Mouse (Mus musculus) megakaryocyte progenitor cell, adult 5-6 weeks (primary cell): ENCODE measurements at regions not wholly inside any gene's neighbourhood (a gene's known extent, or its start where the extent isn't known, plus 50 kb on each side); places are given as distances from the start of the nearest gene placed in this dataset.
A peak's percentile ranks its signal among the peaks of the same experiment; 100 is the strongest.

ENCODE experiments used
- ATAC-seq: replicated peaks from 2 replicates; pipeline ENCODE4 v1.8.0; 2016; ENCODE audit warnings: mild to moderate bottlenecking, moderate TSS enrichment, inconsistent platforms; ENCODE audit not compliant: poor library complexity

DNA sequence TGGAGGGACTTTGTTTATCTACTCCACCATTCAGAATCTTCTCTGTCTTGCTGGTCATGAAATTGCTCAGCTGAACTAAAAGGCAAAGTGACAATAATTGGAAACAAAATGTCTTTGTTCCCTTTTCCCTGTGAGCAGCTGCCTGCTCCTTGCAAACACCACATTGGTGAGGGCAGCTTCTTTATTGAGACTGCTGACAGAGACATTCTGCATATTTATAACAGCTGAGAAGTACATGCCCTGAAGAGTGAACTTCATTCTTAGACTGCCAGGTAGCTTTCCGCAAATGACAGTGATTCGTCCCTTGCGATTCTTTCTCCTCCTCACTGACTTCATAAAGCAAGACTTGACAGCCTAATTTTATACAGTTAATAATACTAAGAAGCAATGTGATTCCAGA, 237.0 kb downstream of the Cps1 start:
- no peak for ATAC-seq

DNA sequence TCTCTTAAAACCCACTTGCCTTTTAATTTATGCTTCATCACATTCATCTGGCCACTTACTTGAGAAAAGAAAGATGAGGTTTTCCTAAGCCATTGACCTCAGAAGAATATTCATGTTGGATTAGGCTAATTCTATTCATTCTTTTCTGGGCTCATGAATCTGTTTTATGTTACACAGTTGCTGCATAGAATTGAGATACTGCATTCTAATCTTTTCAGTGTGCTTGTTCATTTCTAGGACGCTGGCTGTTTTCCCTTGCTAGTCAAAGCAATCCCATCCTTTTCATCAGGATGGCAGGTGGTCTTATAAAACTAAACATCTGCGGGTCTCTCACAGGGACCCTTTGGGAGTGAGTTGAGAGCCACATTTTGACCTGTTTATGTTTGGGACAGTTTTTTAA, 243.2 kb downstream of the Cps1 start:
- ATAC-seq: no peak

DNA sequence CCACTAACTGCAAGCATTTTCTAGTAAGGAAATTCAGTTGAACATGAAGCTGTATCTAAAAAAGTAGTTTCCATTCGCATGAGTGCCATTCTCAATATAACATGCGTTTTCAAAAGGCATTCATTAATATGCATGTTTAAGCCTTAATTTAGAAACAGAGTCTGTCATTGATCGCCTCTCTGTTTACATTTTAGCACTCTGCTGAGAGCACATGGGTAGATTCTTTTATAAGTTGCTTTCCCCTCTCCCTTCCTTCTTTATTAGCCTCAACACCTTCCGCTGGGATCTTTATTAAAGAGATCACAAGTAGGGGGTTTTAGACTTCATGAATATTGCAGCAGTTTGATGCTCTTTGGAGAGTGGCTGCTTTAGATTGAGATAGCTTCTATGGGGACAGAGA, 243.7 kb downstream of the Cps1 start:
- no peak for ATAC-seq

DNA sequence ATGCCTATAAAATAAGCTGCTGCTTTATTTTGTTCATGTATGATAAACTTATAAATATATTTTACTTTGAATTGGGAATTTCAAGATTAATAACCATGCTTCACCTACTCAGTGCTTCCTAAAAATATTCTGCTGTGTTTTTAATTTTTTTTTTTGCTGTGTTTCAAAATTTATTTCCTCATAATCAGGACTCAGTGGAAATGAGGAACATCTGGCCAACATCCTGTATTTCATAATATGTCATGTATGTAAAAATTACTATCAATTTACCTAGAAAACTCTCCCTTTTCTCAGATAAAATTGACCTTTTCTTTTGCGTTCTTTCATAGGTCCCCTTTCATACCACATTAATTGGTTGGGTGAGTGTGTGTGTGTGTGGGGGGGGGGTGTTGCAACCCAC, 259.5 kb downstream of the Cps1 start:
- peak; percentile 52 for ATAC-seq

DNA sequence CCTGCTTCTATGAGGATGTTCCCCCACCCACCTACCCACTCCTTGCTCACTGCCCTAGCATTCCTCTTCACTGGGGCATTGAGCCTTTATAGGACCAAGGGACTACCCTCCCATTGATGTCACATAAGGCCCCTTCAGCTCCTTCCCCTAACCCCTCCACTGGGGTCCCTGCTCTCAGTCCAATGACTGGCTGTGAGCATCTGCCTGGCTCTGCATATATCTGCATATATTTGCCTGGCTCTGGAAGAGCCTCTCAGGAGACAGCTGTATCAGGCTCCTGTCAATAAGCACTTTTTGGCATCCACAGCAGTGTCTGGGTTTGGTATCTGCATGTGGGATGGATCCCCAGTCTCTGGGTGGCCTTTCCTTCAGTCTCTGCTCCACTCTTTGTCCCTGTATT, 262.6 kb downstream of the Cps1 start:
- ATAC-seq: no peak

DNA sequence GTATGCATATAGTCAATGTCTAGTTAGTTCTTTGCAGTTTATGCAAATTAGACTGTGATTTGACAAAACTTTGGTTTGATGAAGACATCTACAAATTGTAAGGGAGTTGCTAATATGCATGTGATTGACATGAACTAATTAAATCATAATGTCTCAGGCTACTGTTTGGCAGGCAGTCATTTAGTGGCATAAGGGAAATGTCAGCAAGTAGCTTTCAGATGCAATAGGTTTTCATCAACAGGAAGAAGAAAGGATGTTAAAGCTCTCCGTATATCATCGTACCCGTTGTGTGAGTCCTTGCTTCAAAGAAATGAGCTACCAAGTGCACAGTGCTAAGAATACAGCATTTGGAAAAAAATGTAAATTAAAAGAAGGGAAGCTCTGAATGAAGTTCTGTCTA, 264.1 kb downstream of the Cps1 start:
- no peak for ATAC-seq

DNA sequence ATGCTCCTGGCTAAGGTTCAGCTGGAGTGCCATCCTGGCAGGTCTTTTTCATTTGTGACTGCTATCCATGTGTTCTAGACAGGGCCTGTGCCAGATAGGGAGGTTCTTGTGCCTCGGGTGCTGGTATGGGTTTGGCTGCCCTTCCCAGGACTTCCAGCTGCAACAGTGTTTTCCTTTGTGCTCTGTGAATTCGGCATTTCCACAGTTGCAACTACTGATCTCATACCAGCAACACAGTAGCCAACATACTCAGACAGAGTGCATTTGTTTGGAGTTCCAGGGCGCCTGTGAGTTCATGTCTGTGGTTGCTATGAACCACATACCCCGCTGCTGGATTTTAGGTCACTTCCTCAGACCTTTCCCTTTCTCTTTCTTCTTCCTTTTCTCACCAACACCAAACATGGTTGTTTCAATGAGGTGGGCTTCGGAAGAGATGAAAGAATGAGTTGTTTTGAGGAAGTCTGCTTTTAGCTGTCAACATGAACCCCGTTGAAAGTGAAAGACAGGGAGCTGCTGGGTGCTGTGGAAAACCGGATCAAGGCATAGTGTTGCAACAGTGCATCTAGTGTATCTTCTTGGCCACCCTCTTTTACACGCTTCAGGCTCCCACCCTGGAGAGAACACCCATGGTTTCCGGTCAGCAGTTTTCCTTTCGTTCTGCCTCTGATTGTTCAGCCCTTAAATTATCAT, 275.1 kb downstream of the Cps1 start:
- peak; percentile 75 for ATAC-seq

DNA sequence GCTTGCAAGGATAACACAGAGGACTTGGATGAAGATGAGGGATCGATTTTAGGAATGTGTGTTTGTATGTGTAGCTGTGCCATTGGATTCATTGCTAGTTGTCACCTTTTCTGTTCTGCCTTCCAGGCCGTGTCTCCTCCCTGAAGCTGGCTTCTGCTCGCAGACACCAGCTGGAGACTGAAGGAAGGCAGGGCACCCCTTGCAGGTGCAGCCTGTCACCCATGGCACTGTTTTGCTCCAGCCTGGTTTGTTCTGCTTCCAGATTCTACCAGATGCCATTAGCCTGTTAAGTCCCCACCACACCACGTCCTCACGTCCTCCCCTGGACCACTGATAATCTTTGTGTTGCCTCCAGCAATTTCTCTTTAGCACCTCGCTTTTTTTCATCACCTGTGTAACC, 286.7 kb downstream of the Cps1 start:
- no peak for ATAC-seq

DNA sequence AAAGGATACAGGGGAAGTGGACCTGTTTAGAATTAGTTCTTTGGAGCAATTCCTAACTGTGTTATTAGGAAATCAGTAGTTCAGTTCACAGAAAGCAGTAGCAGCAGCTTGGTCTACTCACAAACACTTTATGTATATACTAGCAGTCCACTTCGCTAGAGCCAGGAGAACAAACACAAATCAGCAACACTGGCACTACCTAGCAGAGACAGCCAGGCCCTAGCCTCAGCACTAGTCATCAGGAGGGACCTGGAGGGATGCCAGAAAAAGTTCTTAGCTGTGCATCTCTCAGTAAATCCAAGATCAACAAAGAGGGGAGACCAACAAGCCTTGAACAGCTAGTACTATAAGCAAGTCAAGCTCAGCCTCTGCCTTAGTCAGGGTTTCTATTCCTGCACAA, 294.4 kb downstream of the Cps1 start:
- ATAC-seq: no peak

DNA sequence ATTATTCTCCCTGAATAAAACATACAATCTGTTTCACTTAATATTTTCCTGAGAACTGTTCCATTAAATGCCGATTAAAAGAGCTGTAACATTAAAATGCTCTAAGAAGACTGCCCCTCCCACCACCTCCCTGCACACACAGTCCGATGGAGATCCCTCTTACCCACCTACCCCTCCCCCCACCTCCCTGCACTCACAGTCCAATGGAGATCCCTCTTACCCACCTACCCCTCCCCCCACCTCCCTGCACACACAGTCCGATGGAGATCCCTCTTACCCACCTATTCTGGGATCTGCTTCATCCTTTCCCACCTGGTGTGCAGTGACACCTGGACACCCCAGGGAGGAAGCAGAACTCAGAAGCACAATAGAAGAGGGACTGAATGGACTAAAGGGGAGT, 305.6 kb downstream of the Cps1 start:
- no peak for ATAC-seq

DNA sequence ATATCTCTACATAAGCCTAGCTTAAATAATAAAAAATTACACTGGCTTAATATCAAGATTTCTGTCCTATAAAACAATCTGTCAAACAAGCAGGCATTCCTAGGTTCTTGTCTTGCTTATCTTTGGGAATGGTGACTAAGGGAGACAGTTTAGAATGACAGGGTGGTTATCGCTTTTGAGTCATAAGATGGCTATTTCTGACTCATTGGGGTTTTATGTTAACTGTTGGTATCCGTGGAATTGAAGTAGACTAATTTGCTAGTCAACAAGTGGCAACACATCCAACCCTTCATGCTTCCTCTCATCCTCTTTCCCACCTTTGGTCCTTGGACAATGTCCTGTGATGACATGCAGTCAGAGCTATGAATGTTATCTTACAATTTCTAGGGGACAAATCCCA, 328.0 kb downstream of the Cps1 start:
- no peak for ATAC-seq

DNA sequence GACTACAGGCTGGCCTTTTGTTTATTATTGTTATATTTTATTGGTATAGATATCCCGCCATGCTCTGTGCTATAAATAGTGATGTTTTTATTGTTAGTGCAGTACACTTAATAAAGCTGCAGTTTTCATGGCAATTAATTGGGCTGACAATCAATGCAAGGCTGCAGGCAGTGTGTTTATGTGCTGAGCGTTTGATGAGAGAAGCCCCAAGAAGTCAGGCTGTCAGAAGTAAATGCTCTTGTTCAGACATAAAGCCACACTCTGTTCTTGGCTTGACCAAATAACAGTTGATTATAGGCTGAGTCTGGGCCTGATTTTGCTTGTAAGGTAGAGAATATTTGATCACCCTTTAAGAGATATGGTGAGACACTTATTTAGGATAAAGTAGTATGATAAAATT, 341.4 kb downstream of the Cps1 start:
- ATAC-seq: no peak

DNA sequence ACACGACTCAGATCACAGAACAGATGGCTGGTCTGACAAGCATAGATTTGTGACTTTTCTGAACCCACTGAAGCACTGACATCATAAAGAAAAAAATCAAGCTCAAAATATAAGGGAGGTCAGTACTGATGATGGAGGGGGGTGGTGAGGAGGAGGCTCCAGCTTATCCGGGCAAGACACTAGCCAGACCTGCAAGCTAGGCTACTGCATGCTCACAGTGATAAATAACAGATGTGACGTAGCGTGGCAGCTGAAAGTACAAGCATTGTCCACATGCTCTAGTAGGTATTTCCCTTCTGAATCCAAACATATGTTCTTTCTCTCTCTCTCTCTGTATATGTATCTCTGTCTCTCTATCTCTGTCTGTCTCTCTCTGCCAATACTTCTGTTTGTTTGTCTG, 342.7 kb downstream of the Cps1 start:
- no peak for ATAC-seq

DNA sequence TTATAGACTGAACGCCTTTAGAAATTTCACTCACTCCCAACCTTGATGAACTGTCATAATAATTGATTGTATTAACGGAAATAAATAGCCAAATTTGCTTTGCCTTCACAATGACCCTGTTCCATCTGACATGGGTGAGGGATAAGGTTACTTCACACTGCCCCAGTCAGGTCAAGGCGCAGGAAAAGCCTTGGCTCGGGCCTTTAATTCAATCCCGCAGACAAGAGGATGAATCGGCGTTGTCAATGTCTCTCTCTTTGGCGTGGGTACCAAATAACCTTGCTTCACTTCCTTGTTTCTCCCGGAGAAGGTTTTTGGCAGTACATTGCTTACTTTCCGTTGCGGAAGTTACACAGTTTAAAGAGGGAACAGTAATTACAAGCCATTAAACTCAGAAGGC, 354.2 kb downstream of the Cps1 start:
- no peak for ATAC-seq

DNA sequence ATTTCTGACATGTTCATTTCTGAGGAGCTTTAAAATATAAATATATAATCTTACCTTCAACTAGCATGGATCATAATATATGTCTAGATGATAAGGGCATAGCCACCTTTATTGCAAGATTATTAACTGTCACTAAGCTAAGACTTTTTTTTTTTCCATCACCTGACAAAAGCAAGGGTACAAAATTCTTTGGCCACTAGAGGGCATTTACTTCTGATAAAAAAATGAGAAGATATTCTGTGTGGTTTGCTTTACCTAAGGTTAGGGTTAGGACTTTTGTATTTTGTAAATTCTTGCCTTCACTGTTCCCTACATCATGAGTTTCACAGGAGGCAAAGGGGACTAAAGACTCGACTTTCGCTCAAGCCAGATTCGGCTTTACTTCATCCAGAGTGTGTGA, 355.1 kb downstream of the Cps1 start:
- no peak for ATAC-seq

DNA sequence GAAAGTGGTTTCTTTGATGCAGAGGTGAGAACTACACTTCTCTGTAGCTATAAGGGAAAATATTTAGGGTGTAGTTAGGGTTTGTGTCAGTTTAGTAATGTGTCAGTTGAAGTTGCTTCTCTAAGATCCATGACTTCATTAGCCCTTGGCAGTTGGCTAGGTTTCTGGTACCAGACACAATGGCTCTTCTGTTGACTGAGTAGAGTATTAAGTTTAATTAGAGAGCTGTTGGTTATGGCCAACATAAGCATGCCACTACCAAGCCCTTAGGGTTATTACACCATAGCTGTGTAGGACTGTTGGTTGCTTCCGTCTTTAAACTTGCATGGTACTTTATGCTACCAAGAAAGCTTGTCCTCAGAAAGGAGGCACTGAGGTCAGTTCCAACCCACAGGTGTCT, 359.1 kb downstream of the Cps1 start:
- no peak for ATAC-seq

DNA sequence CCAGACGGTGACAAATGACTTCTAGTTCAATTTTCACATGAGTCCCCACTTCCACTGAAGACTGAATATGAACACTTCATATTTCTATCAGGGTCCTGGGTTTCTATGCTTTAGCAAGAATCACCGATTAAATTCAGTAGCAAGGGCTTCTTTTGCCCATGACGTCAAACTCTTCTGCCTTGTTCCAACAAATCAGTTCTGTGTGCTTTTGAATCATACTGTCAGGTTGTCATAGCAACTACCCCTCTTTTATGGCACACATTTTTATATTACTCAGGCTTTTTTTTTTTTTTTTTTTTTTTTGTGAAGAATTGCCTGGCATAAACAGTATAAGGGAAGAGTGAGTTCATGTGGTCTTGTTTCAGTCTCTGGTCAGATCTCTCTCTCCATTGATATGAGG, 381.3 kb downstream of the Cps1 start:
- no peak for ATAC-seq

DNA sequence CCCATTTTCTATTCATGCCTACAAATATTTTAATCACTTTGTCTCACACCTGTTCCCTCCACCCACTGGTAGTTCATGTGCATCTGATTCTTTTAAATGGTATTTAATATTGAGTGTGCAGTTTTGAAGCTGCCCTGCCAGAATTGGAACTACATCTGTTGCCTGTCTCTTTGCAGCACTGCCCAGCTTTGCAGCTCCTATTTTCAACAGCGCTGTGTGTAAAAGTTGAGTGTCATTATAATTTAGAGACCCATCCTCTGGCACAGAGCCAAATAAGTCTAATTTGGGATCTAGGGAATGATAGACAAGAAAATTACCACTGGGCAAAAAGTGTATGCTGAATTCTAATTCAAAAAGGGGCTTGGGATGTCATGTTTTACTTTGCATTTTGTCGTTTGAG, 382.9 kb downstream of the Cps1 start:
- ATAC-seq: no peak

DNA sequence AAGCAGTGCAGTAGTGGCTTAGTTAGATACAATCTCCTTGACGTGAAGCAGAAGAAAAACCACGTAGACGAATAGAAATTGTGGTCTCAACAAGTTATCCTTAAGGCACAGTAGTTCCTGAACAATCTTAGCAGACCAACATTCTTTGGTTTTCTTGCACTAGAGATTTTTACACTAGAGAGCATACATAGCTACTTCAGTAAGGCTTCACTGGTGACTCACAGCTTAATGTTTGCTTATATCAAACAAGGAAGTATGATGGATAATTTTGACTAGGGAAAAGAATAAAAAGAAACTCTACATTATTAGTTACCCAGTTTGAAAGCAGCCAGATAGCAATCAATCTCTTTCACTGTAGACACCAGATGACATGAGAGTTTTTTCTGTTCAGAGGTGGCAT, 395.5 kb downstream of the Cps1 start:
- ATAC-seq: no peak

DNA sequence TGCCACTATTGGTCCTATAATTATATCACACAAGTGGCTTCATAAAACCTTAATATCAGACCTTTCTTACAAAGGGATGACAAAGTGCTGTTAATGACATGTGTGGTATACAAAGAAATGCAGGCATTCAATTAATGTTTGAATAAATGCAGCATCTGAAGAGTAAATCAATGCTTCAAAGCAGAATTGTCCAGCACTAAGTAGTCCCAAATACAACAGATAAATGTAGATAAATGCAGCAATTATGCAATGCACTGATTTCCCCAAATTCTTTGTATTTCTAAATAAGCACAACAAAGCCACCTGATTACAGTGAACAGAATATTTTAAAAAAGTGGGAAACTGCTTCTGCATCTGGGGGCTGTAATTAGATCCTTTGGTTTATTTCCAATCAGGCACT, 435.9 kb downstream of the Cps1 start:
- no peak for ATAC-seq

DNA sequence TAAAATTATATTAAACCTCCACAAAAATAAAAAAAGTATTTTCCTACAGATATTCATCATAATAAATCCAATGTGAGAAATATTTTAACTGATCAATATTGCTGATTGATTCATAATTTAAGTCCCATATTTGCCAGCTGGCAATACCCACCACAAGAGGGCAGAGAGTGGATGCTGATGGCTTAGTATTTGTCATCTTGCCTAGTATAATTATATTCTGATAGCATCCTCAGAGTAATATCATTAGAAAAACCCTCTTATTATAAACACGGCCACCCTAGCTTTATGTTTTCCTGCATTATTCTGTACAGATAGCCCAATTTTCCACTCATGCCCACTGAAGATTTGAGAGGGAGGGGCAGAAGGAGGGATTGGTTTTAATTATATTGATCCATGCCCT, 436.4 kb downstream of the Cps1 start:
- ATAC-seq: no peak

DNA sequence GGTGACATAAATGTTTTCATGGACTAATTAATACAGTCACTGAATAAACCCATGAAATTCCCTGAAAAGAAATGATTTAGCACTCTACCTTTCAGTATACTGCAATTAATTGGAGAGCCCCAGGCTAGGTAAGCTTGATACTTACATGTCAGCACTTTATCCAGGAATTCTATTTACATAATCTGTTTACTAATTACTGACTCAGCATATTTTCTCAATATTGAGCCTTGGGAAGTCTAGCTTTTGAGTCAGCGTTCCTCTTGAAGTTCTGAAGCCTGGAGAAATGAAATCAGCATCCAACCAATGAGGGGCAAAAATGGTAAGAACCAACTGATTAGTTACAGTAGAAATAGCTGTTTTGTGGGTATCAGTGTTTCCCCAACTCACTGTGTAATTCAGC, 448.8 kb downstream of the Cps1 start:
- no peak for ATAC-seq

DNA sequence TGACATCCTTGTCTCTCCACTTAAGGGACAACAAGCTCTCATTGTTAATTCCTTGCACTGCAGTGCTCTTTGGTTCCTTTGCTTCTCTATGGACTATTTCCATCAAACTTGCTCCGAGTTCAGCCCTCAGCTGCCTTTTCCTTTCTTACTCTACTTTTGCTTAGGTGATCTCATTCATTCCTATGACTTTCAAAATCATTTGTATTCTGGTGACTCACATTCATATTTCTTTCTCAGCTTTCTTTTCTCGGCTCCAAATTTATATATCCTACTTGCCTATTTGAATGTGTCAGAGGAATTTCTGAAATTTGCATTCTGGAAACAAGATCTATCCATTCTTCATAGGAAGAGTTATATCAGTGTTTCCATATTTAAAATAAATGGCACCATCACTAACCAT, 456.9 kb downstream of the Cps1 start:
- ATAC-seq: no peak
